Mouse (Mus musculus) C2C12 (cell line): ENCODE measurements around the gene Zfp963.

Source experiments
- CEBPB ChIP-seq: IDR thresholded peaks from one replicate; pipeline ENCODE4 v1.6.1; 2011; ENCODE audit warnings: low read depth, mild to moderate bottlenecking, control low read depth, moderate library complexity
- CTCF ChIP-seq: IDR thresholded peaks from one replicate; pipeline ENCODE4 v1.5.1; 2011; ENCODE audit not compliant: control insufficient read depth, insufficient read depth, insufficient read length
- MAX ChIP-seq: IDR thresholded peaks from one replicate; pipeline ENCODE4 v1.6.1; 2011; ENCODE audit warnings: mild to moderate bottlenecking, control low read depth
- MYOD1 ChIP-seq: IDR thresholded peaks from one replicate; pipeline ENCODE4 v1.6.1; 2011; ENCODE audit warnings: low read depth; ENCODE audit not compliant: control insufficient read depth, insufficient read length
- MYOG ChIP-seq: IDR thresholded peaks from one replicate; pipeline ENCODE4 v1.6.1; 2011; ENCODE audit not compliant: control insufficient read depth, insufficient read length; ENCODE audit errors: extremely low read depth
- USF1 ChIP-seq: IDR thresholded peaks from one replicate; pipeline ENCODE4 v1.6.1; 2011; ENCODE audit warnings: low read depth, mild to moderate bottlenecking, control low read depth, moderate library complexity

- no peak for TF ChIP-seq USF1
- no peak for TF ChIP-seq CTCF
- TF ChIP-seq MYOG: no peak
- no peak for TF ChIP-seq CEBPB
- TF ChIP-seq MAX: no peak
- no peak for TF ChIP-seq MYOD1
Observed at GRCm38 (mm10) chr8:69771221-69771620, 21.5 kb upstream of the Zfp963 start.
